8 mouse cellular contexts compared by ENCODE assay signal in genomic region chr2:93413367-93414014, GRCm38 (mm10). TPM values are rescaled to one million over a fixed set of nuclear protein-coding genes. Genes with fewer than 3 reads are reported as not detected.
DNase-seq lines count a peak whose midpoint lies in the region; ATAC-seq lines count a peak whose summit lies in the region.

No protein-coding gene starts in this region.

- 50% methylated on average over 7 of the region's 7 CpGs for WGBS in midbrain, embryonic 10.5 days
- WGBS in midbrain, embryonic 13.5 days: 54% methylated on average over 7 of the region's 7 CpGs

- intact Hi-C loops in heart, postnatal 14 days (cut with DNase I): loop anchor here (2.0 to 10.0 kb wide), 2 partner anchors 81 to 509 kb away; no protein-coding TSS in a partner anchor

- no peak overlapping the region for H3K4me3 ChIP-seq in midbrain, embryonic 10.5 days
- no peak overlapping the region for H3K4me3 ChIP-seq in midbrain, embryonic 13.5 days (replicated peaks)

- DNase-seq in midbrain, embryonic 10.5 days (ENCODE audit: low spot score): peak; percentile 67
- peak; percentile 54 for DNase-seq in MN1 (ENCODE audit: low spot score)
- peak; percentile 81 to 88 for DNase-seq in cerebellum, postnatal 14 days
- DNase-seq in heart, postnatal 14 days: peak; percentile 43 to 76
- DNase-seq in layer of hippocampus, adult 9-11 months: peak; percentile 56
- DNase-seq in thymus, postnatal 10 days (ENCODE audit: low spot score in 2 of 2): peak; percentile 58 to 76

- peak overlapping the region; percentile 28; the same call in 1 of the 2 replicates for H3K27ac ChIP-seq in midbrain, embryonic 10.5 days (replicated peaks)
- no peak overlapping the region for H3K27ac ChIP-seq in midbrain, embryonic 13.5 days

- H3K9me3 ChIP-seq in midbrain, embryonic 10.5 days (replicated peaks): no peaks in the 10 kb centered on the region
- no peaks in the 10 kb centered on the region for H3K9me3 ChIP-seq in midbrain, embryonic 13.5 days

- H3K4me2 ChIP-seq in midbrain, embryonic 13.5 days (replicated peaks): no peak overlapping the region

- no peaks in the 10 kb centered on the region for H3K36me3 ChIP-seq in midbrain, embryonic 10.5 days
- no peaks in the 10 kb centered on the region for H3K36me3 ChIP-seq in midbrain, embryonic 13.5 days

- peaks cover 31% of the 10 kb centered on the region for H3K4me1 ChIP-seq in midbrain, embryonic 10.5 days
- peaks cover 18% of the 10 kb centered on the region for H3K4me1 ChIP-seq in midbrain, embryonic 13.5 days (replicated peaks)

- peaks cover 31% of the 10 kb centered on the region for H3K27me3 ChIP-seq in midbrain, embryonic 10.5 days (ENCODE audit: low read depth, poor library complexity, severe bottlenecking)
- H3K27me3 ChIP-seq in midbrain, embryonic 13.5 days: peaks cover 8% of the 10 kb centered on the region; the same call in 1 of the 2 replicates

- H3K9ac ChIP-seq in midbrain, embryonic 13.5 days (replicated peaks): no peak overlapping the region

- no peak for ATAC-seq in midbrain, embryonic 13.5 days
- peak; percentile 53 for ATAC-seq in monocyte, adult 5-6 weeks (replicated peaks; ENCODE audit: insufficient number of reproducible peaks, low FRiP score, low TSS enrichment, poor library complexity, severe bottlenecking)

RNA-seq across cellular contexts. Expression of gene Cd82, which starts 49.4 kb away (rescaled TPM):
- 5.1 and 5.9 TPM in 2 replicates for polyA plus RNA-seq in midbrain, embryonic 10.5 days (2016; fragmentation: Nextera tagmentation; extraction: Ambion mirVana)
- 12.6 and 16.2 TPM in 2 replicates for polyA plus RNA-seq in midbrain, embryonic 13.5 days (2015; fragmentation: Nextera tagmentation; extraction: Ambion mirVana)
- 10 to 100 TPM; 10.6 to 12.1 TPM for total RNA-seq in heart, postnatal 14 days (2021)
- 197 to 239 TPM (median 203 TPM) in 3 replicates for total RNA-seq in monocyte, adult 5-6 weeks (2017)

Comparison
In these comparisons a context has a peak if more than half of its experiments do, and no peak if none do; other contexts are left out.
1. RNA of gene Cd82, which starts 49.4 kb away (total RNA-seq): 197 to 239 TPM in monocyte, adult 5-6 weeks; 10.6 to 12.1 TPM in heart, postnatal 14 days; every median in the first group is over 10 times any median in the second.
2. Peak in every context shown above with its lines, with median percentiles within 50 percentile points of each other: DNase-seq.